9 mouse cellular contexts compared by ENCODE assay signal in genomic region chr14:31954945-31955344, GRCm38 (mm10).
A peak's percentile ranks its signal among the peaks of the same experiment; 100 is the strongest.
DNase-seq lines count a peak whose midpoint lies in the region; ATAC-seq and TF ChIP-seq lines count a peak whose summit lies in the region.
"Had no signal": no experiment of that assay in that cellular context is flagged by ENCODE, and none has a peak within 500 bp of the region (broad histone marks: within the 10 kb centered on the region; RNA-seq: fewer than 3 reads in every experiment).

No protein-coding gene starts in this region.

- TF ChIP-seq CTCF in brain, embryonic 14.5 days (IDR thresholded peaks at IDR 0.05; ENCODE audit: borderline replicate concordance, extremely low read depth, insufficient read depth, insufficient read length): peak; percentile 84
- peak; percentile 93 for TF ChIP-seq CTCF in heart, postnatal 0 days (IDR thresholded peaks at IDR 0.05; ENCODE audit: low read depth)
- peak; percentile 93 for TF ChIP-seq CTCF in layer of hippocampus, adult 2 months (conservative IDR thresholded peaks at IDR 0.05)

- no peak overlapping the region for H3K27ac ChIP-seq in heart, postnatal 0 days (ENCODE audit: low read depth)
- H3K27ac ChIP-seq in layer of hippocampus, adult 2 months: no peak overlapping the region
- H3K27ac ChIP-seq in lung, embryonic 16.5 days (ENCODE audit: low read length): no peak overlapping the region
- H3K27ac ChIP-seq: lung, embryonic 15.5 days had no signal

- ATAC-seq in erythroid progenitor cell, adult 5-6 weeks (replicated peaks; ENCODE audit: low FRiP score, poor library complexity, severe bottlenecking): peak; percentile 84
- peak; percentile 33; the same call in 1 of the 2 replicates for ATAC-seq in heart, postnatal 0 days (ENCODE audit: insufficient read depth, low read depth)
- peak; percentile 57; the same call in 1 of the 2 replicates for ATAC-seq in lung, embryonic 16.5 days (ENCODE audit: low read depth)

- no peaks in the 10 kb centered on the region for H3K27me3 ChIP-seq in heart, postnatal 0 days (ENCODE audit: control insufficient read depth, insufficient read depth, low read length)
- H3K27me3 ChIP-seq in lung, embryonic 16.5 days (ENCODE audit: control insufficient read depth, insufficient read depth, low read depth, low read length): no peaks in the 10 kb centered on the region
- H3K27me3 ChIP-seq: lung, embryonic 15.5 days had no signal

- no peak overlapping the region for H3K9ac ChIP-seq in heart, postnatal 0 days (replicated peaks; ENCODE audit: low read depth, low read length)
- H3K9ac ChIP-seq in lung, embryonic 16.5 days (ENCODE audit: low read length): no peak overlapping the region
- H3K9ac ChIP-seq: lung, embryonic 15.5 days had no signal

- no peaks in the 10 kb centered on the region for H3K9me3 ChIP-seq in heart, postnatal 0 days (replicated peaks; ENCODE audit: control insufficient read depth, low read length)
- no peaks in the 10 kb centered on the region for H3K9me3 ChIP-seq in lung, embryonic 16.5 days (ENCODE audit: control insufficient read depth, low read length)
- H3K9me3 ChIP-seq: lung, embryonic 15.5 days had no signal

- TF ChIP-seq EP300 in heart, postnatal 0 days (IDR thresholded peaks at IDR 0.05; ENCODE audit: low read depth): no peak

- no peaks in the 10 kb centered on the region for H3K36me3 ChIP-seq in heart, postnatal 0 days (replicated peaks; ENCODE audit: control insufficient read depth, insufficient read depth, low read length)
- no peaks in the 10 kb centered on the region for H3K36me3 ChIP-seq in lung, embryonic 16.5 days (ENCODE audit: control insufficient read depth, insufficient read depth, low read length)
- H3K36me3 ChIP-seq: lung, embryonic 15.5 days had no signal

- TF ChIP-seq POLR2A in brain, embryonic 14.5 days (IDR thresholded peaks at IDR 0.05; ENCODE audit: borderline replicate concordance, extremely low read depth, insufficient read depth, insufficient read length, poor library complexity, severe bottlenecking): no peak

- 2% methylated on average over 4 of the region's 4 CpGs for WGBS in heart, postnatal 0 days
- WGBS in lung, embryonic 16.5 days: under 1% methylated on average over 4 of the region's 4 CpGs

- no peak overlapping the region for H3K4me3 ChIP-seq in heart, postnatal 0 days (ENCODE audit: low read depth, low read length)
- no peak overlapping the region for H3K4me3 ChIP-seq in layer of hippocampus, adult 2 months
- H3K4me3 ChIP-seq in lung, embryonic 16.5 days (ENCODE audit: low read length): no peak overlapping the region
- H3K4me3 ChIP-seq: lung, embryonic 15.5 days had no signal

- H3K4me2 ChIP-seq in heart, postnatal 0 days (ENCODE audit: low read depth, low read length): no peak overlapping the region
- H3K4me2 ChIP-seq in lung, embryonic 16.5 days (ENCODE audit: low read depth, low read length): no peak overlapping the region
- H3K4me2 ChIP-seq: lung, embryonic 15.5 days had no signal

- DNase-seq in ES-CJ7 (ENCODE audit: low read depth, low spot score): peak; percentile 76
- peak; percentile 87 for DNase-seq in brain, embryonic 14.5 days (ENCODE audit: low read depth)
- peak; percentile 82 for DNase-seq in heart, postnatal 0 days (ENCODE audit: low spot score)
- DNase-seq in layer of hippocampus, adult 2 months (ENCODE audit: low spot score in 2 of 2): peak; percentile 82 to 85
- DNase-seq in ovary, postnatal 14 days (ENCODE audit: low spot score): peak; percentile 86
- peak; percentile 69 for DNase-seq in thymus, postnatal 0 days (ENCODE audit: low spot score)

- H3K4me1 ChIP-seq in heart, postnatal 0 days (ENCODE audit: control insufficient read depth, insufficient read depth): no peaks in the 10 kb centered on the region
- H3K4me1 ChIP-seq in lung, embryonic 16.5 days (replicated peaks; ENCODE audit: control insufficient read depth, insufficient read depth, low read length): peaks cover 3% of the 10 kb centered on the region; the same call in 1 of the 2 replicates
- H3K4me1 ChIP-seq: lung, embryonic 15.5 days had no signal

Comparison
In these comparisons a context has a peak if more than half of its experiments do, and no peak if none do; other contexts are left out.
1. ATAC-seq: peak in every context shown above with its lines; median percentile 84 in erythroid progenitor cell, adult 5-6 weeks; 57 in lung, embryonic 16.5 days; 33 in heart, postnatal 0 days.